Mouse (Mus musculus) urinary bladder, postnatal 14 days (tissue): ENCODE measurements at regions not wholly inside any gene's neighbourhood (a gene's known extent, or its start where the extent isn't known, plus 50 kb on each side); places are given as distances from the start of the nearest gene placed in this dataset.
A peak's percentile ranks its signal among the peaks of the same experiment; 100 is the strongest.

Experiments used
- DNase-seq: peaks from one replicate; pipeline ENCODE4 v3.0.0; 2021; ENCODE audit warnings: low spot score

DNA sequence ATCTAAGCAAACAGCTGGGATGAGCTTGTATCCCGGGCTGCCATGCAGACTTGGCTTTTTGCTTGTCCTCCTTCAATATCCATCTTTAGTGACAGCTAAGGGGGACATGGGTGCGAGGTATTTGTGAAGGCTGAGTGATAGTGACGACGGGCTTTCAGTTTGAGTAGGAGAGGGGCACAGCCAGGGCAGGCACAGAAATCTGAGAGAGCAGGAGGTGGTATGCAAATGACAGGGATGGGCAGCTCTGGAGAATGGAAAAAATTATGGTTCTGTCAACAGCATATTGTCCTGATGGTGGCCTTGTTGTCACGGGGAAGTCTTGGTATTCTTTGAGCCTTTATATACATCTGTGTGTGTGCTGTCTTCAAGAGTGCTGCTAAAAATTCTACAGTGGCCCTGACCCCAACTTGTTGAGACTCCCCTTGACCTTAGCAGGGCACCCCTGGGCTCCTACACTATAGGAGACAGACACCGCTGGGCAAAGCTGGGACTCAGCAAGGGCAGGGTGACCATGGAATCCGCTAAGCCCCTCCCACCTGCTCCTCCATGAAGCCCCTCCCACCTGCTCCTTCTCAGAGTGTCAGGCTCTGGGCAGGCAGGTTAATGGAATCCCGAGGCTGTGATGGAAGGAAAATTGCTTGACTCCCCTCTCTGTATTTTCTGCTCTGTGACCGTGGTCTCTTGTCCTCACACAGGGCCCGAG lies 156.1 kb downstream of the Matn1 start:
- no peak for DNase-seq

DNA sequence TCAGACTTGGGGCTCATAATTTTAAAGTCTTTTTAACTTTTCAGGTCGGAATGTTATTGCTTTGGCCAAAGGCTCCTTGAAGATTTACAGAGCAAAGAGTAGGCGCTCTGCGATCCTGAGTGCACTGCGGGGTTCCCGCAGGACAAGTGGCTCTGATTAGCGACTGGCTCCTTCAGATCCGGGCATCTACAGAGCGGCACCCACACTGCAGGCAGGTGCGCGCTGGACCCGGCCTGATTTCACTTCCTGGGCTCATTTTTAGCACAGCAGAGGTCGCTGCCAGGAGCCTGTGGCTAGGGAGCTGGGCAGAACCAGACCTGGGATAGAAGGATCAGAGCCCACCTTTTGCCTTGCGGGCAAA lies 156.6 kb downstream of the Matn1 start:
- no peak for DNase-seq

DNA sequence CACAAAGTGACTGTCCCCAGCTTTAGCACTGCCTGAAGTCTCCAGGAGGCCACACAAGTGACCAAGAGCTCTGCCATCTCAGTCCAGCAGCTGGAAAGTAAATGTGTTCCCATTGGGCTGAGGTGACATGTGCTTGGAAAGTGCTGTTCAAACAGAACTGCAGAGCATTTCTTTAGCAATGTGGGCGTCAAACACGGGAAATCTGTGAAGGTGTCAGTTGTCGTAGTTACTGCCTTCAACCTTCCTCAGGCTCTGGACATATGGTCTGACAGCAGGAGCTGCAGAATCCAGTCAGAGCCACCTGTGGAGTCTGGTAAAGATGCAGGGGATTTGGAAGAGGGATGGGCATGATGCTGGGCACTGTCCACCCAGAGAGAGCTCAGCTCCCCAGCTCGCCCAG lies 158.0 kb downstream of the Matn1 start:
- no peak for DNase-seq

DNA sequence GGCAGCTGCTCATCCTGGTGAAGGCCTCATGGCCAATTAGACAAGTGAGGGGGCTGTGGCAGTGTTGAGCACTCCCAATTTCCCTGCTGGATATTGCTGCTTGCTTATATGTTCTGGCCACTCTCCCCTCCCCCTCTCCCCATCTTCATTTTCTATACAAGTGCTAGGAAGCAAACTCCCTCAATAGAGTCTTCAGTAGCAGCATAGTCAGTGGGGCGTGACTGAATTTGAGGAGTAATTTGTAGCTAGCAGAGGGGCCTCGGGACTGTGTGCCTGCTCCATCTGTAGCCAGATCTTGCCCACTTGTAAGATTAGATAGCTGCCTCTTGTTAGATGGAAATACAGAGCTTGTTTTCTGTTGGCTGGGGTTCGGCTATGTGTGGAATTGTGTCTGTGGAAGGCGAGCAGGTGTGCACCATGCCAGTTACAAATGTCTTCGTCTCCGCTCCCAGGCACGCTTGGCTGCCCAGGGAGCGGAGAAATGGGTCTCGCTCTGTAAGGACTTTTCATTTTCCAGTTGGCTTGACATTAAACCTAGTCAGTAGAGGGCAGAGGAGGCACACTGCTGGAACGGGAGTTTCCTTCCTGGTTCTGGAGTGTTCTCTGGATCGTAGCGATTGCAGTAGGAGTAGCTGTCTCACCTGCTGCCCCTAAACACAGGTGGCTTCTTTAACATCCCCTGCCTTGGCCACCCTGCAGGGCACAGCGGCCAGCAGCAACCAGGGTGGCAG lies 163.1 kb downstream of the Matn1 start:
- no peak for DNase-seq

DNA sequence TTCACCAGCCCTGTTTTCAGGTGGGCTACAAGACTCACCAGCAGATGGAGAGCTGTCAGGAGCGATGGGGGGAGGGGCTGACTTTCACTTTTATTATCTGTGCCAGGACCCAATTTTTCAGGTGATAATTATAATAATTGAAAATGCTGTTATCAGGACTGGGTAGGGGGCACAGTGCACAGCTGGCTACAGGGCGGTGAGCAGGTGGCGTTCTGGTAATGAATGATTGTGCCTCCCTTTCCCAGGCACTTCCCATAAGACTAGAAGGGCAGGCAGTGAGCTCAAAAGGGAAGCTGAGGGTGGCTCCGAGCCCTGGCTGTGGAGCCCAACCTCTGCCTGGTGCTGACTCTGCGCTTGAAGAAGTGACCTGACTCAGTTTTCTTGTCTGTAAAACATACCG lies 168.4 kb downstream of the Matn1 start:
- no peak for DNase-seq

DNA sequence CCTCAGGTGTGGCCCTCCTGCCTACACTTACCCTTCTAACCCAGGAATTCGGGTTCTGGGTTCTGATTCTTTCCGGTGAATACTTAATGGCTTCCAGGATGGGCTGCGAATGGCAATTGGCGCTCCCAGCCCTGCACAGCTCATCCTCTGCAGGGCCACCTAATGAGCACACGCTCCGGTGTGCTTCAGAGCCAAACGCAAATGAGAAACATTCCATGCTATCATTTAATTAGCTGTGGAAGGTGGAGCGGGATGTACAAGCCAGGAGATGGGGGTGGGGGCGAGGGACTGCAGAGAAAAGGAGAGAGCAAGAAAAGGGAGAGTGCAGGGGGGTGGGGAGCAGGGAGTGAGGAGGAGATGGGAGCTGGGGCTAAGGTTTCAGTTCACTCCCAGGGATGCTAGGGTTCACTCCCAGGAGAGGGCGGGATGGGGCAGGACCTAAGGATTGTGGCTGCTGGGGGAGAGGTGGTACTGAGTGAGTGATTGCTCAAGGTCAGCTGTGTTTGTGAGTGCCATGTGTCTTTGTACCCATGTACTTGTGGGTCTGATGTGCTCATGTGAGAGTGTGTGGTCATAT lies 169.6 kb downstream of the Matn1 start:
- DNase-seq: no peak

DNA sequence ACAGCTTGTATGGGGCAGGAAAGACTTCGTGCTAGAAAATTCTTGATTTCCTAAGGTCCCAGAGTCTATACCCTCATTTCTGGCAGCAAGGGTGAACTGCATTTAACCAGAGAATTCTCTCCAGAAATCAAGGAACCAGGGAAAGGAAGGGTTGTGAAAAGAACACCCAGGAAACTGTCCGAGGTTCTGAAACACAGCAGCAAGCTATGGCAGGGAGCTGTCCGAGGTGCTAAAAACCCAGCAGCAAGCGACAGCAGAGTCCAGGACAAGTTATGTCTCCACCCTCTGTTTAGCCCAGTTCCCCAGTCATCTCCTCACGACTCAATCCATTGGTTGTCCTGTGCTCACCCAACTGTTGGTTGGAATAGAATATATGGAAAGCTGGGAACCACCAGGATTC lies 171.1 kb downstream of the Matn1 start:
- peak; percentile 82 for DNase-seq

DNA sequence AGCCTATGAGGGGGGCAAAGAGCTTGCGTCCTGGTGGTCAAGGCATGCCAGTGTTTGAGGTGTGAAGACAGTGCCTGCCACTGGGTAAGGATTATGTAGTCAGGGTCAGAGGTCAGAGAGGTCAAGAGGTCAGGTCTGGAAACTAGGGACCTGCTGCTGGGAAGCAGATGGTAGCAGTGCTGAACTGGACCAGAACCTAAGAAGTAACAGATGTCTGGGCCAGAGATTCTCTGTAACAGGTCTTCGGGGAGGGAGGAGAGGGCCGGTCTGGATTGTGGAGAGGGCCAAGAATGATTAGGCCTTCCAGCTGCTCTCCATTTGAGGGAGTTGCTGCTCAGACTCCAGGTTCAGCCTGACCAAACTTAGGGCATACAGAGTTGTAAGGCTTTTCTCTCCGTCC lies 174.4 kb downstream of the Matn1 start:
- no peak for DNase-seq

DNA sequence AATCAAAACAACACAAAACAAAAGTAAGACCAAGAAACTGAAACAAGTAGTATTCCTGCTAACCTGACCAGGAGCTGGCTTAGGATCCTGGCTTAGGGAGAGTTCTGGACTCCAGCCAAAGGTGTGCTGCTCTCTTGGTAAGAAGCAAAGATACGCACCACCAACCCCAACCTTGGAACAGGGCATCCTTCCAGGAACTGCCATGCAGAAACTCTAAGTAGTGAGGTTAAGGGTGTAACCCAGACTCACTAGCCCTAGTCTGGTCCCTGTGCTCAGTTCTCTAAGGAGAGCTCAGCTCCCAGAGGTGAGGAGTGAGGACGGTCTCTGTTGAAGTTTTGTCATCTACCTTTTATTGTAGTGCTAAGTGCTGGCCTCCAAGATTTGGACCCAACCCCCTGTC lies 175.4 kb downstream of the Matn1 start:
- DNase-seq: no peak

DNA sequence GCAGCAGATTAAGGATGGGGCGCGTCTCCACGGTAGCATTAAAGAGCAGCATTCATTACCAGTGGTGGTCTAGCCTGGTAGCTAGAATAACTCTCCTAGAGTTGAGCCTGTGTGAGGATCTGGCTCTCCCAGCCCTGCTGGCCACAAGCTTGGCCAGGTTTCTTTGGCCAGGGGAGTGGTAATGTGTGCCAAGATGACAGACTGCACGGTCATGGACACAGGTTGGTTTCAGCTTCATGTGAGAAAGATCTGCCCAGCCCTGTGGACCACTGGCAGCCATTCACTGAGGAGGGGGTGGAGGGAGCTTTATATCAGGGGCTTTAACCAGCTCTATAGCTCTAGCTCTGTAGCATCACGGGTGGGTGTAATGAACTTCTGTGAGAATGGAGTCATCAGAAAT lies 176.5 kb downstream of the Matn1 start:
- no peak for DNase-seq

DNA sequence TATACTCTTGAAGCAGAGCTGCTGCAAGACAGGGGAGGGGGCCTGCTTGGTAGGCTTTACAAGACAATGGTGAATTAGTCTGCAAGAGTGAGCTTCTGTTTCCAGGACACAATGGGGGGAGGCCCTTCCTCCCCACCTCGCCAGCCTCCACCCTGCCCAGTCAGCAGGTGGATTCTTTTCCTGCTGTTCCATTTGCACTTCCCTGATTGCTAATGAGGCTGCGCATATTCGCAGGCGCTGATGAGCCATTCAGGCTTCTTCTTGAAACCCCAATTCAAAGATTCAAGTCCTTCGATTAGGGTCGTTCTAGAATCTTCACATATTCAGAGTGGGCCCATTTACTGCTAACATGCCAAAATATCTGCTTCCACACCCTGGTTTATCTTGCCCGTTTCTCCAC lies 181.8 kb downstream of the Matn1 start:
- no peak for DNase-seq

DNA sequence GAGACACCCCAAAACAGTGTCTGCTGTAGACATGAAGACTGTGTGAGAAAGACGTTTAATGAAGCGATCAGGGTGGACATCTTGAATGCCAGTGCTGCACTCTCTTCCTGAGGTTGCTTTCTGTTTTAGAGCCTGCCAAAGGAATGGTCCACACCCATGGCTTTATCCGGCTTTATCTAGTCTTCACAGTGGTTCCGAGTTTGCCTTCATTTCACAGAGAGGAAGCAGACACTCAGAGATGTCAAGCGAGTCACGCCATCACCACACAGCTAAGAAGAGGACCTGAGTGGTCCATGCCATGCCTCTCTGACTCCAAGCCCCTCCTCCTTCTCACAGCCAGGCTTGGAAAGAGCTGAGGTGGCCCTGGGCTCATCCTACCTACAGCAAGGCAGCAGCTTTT lies 182.7 kb downstream of the Matn1 start:
- DNase-seq: no peak

DNA sequence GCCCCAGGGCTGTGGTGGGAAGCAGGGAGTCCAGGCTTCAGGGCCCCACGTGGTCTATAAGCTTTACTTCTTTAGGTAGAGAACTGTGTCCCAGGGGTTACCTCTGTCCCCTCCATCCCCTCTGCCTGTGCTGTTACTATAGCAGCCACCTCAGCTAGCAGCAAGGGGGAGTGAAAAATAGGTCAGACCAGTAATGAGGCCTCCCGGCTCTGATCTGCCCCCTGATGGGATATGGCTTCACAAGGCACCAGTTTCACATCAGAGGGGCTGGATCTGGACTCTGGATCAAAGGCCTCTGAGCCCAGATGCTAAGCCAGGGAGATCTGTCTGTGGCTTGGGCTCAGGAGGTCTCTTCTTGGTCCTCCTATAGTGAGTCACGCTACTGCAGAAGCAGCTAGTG lies 184.5 kb downstream of the Matn1 start:
- DNase-seq: no peak

DNA sequence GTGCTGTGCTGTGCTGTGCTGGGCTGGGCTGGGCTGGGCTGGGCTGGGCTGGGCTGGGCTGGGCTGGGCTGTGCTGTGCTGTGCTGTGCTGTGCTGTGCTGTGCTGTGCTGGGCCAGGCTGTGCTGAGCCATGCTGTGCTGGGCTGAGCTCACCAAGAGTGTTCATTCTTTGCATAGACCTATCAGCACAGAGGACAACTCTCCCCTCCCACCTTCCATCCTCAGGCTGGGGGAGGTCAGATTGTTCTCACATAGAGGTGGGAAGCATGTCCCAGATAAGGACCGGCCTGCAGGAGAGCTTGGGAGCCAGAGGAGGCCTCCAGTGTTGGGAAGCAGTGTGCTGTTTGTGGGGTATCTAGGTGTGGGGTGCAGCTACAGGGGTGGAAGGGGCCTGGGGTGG lies 188.0 kb downstream of the Matn1 start:
- DNase-seq: no peak

DNA sequence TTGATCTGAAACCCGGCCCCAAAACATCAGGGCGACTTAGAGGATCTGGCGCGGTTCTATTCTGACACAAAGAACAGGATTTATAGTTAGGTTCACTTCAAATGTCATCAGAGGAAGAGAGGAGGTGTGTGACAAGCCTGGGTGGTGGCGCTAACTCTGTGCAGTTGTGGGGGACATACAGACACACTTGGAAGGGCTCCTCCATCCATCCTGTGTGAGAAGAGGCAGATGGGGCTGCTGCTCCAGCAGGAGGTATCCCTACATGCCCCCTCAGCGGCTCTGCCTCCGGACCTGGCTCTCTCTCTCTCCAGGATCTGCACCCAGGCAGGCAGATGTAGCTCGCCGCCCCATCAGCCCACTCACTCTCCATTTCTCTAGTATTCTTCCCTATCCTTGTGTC lies 188.6 kb downstream of the Matn1 start:
- no peak for DNase-seq

DNA sequence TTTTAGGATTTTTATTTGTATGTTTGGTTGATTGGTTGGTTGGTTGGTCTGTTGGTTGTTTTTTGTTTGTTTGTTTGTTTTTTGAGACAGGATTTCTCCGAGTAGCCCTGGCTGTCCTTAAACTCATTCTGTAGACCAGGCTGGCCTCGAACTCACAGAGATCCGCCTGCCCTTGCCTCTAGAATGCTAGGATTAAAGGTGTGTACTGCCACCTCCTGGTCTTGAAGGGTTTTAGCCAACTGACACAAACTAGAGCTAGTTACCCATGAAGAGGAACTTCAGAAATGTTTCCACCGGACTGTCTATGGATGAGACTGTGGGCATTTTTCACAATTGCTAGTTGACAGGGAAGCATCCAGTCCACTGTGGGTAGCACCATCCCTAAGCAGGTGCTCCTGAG lies 191.7 kb downstream of the Matn1 start:
- DNase-seq: no peak

DNA sequence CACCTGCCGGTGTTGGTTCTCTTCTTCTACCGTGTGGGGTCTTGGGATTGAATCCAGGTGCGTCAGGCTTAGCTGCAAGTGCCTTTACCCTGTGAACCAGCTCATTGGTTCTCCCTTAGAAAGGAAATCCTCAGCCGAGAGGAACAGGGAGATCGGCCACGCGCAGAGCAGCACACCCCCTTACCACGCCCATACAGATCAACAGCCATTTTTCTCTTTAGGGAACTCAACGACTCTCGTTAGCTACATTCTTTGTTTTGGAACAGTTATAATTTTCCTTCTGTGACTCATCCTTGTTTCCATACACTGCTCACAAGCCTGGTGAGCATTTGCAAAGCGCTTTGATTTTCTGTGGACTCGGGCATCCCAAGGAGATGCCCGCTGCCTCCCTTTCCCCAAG lies 194.7 kb downstream of the Matn1 start:
- DNase-seq: no peak

DNA sequence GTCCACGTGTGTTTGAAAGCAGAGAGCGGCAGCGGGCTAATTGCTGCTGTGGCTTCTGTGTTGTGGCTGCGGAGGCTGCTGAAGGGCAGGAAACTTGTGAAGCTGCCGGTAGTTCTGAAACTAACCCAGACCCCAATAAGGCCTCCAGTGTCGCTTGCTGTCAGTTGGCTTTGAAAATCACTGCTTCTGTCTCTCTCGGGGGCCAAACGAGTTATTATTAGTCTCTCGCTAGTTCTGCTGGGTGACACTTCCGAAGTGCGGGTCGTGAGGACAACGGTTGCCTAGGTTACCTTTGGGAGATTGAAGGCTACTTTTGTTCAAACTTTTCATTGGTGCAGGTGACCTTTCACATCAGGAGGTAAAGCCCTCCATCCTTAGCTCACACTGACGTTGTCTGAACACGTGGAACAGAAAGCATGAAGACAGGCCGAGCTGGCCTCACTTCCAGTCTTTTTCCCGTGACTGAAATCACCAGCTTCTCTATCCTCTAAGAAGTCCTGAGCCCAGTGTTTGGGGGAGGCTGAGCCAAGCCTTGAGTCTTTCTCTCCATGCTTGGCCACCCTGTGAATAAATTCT lies 197.8 kb downstream of the Matn1 start:
- no peak for DNase-seq

DNA sequence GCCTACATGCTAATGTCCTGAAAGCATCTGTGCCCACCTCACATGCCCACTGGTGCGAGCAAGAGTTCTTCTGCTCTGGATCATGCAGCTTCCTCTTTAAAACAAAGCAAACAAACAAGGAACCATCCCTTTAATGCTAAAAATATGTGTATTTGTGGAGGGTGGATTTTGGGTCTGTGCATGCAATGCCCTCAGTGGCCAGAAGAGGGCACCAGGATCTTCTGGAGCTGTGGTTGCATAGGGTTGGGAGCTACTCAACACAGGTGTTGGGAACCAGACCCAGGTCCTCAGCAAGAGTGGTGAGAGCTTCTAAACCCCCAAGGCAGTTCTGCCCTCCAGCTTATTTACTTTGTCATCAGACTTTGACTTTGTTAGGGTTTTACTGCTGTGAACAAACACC lies 201.3 kb downstream of the Matn1 start:
- no peak for DNase-seq

DNA sequence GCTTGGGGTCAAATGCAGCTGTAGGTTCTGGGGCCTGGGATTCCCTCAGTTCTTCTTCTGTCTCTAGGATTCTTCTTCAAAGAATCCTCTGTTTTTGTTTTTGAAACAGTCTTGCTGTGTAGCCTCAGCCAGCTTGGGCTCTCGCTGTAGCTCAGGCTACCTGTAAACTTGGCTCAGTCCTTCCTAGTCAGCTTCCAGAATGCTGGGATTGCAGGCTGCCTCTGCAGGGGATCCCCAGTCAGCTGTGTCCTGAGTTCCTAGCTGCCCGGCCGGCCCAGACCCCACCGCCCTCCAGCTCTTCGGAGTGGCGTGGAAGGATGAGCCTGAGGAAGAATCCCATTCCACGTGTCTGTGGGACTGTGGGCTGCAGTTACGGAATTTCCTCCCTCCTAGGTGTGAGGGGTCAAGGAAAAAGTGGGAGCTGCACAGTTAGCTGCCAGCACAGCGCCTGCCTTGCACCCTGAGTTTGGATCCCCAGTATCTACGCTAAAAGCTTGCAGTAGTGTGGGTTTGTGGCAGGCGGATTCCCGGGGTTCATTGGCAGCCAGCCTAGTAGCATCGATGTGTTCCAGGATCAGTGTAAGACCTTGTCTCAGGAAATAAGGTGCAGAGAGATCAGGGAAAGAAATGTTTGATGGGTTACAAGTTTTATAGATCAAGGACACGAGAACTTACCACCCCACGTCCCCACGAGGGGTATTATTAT lies 204.0 kb downstream of the Matn1 start:
- DNase-seq: no peak

DNA sequence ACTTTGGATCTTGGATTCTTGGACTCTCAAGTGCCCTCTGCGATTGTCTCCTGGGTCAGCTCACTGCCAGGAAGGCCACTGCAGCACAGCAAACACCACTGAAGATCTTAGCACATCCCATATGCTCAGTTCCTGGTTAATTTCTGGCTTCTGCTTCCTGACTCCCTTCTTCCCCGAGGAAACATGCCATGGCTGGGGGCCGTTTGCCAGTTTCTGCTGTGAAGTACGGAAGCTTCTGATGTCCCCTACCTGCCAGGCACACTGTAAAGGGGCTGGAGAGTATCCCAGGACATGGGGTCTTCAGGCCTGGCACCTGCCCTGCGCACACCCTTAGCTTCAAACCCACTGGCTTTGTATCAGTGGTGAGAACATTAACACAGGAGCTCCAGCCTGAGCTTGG lies 205.3 kb downstream of the Matn1 start:
- no peak for DNase-seq

DNA sequence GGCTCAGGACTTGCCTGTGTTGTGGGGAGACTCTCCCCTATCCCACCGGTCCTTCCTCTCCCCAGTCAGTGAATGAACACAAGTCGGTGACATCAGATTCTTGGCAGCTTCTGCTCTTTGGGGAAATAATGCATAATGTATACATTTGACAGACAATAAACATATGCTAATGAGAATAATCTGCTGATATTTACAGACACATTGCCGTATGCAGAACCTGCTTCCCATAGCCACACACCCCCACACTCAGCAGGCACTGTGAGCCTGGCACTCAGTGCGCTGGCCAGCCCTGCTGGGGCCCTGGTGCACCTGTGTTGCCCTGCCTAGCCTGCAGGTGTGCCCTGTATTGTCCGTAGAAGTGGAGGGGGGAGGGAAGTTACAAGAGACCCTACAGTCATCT lies 215.5 kb downstream of the Matn1 start:
- DNase-seq: no peak

DNA sequence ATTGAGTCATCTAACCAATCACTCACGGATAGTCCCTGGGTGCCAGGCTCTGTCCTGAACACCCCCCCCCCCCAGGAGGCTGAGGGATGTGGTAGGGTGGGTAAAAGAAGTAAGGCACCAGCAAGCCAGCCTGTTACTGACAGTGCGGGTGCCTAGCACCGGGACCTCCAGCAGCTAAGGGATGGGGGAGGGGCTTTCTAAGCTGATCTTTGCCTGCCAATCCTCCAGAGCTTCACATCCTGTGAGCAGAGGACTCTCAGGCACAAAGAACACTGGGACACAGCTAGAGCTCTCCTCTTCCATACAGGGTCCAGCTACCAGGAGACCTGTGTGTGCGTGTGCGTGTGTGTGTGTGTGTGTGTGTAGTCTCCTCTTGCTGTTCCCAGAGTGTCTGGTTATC lies 215.9 kb downstream of the Matn1 start:
- no peak for DNase-seq
